8 mouse cellular contexts compared by ENCODE assay signal in the genomic region with DNA sequence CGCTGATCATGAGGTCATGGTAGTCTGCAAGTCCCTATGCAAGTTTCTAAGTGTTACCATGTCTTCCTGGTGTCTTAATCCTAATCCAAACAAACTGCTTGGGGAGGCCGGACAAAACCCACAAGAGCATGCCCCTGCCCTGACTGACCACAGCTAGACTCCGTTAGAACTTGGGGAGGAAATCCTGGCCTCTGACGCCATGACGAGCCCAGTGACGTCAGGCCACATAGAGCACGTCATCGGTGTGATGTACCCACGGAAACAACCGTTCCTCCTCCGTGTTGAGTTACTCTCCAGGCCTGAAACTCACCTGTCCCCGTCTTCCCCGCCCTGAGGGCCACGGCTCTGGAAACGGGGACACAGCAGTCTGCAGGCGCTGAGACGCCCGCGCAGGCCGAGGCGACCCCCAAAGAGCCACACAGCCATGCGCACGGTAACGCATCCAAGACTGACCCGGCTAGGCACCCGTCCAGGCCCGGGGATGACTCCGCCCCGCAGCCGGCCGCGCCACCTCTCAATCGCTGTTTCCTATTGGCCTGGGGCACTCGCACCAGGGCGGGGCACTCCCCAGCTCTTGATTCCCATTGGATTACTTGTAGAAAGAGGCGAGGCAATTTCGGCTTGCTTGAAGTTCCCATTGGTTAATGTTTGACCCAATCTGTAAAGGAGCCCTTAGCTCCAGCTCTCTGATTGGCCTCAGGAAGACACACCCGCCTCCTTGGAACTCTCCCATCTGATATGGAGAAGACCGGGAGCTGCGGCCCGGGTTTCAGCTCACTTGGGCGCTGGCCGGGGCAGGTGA. TPM values are rescaled to one million over a fixed set of nuclear protein-coding genes. Genes with fewer than 3 reads are reported as not detected.
DNase-seq lines count a peak whose midpoint lies in the region; ATAC-seq and TF ChIP-seq lines count a peak whose summit lies in the region.

TSS of gene Mmab (minus strand) at position 495 of the 802 bp plus-strand sequence.
TSS of gene Mvk (plus strand) at position 704 of the 802 bp plus-strand sequence.

- H3K9me3 ChIP-seq in hindbrain, embryonic 13.5 days: no peaks in the 10 kb centered on the region

- no peak for TF ChIP-seq CTCF in Patski (IDR thresholded peaks at IDR 0.05)

- peak within 1 kb of the TSS; percentile 79 for H3K4me3 ChIP-seq in hindbrain, embryonic 13.5 days

- peaks cover 25% of the 10 kb centered on the region for H3K36me3 ChIP-seq in hindbrain, embryonic 13.5 days

- H3K9ac ChIP-seq in hindbrain, embryonic 13.5 days: peak within 1 kb of the TSS; percentile 82

- peak; percentile 98 for DNase-seq in Patski (ENCODE audit: low read depth, low spot score)
- DNase-seq in cerebellum, postnatal 14 days: peak; percentile 99
- peak; percentile 99 for DNase-seq in frontal cortex, postnatal 14 days (ENCODE audit: low spot score in 2 of 2)
- peak; percentile 95 to 99 for DNase-seq in layer of hippocampus, postnatal 25 days (ENCODE audit: extremely low spot score in 1 of 2, low spot score in 1 of 2)
- peak; percentile 99 for DNase-seq in lung, postnatal 25 days (ENCODE audit: low spot score)
- peak; percentile 99 for DNase-seq in retina, embryonic 14.5 days (ENCODE audit: low spot score)
- peak; percentile 97 for DNase-seq in thymus, postnatal 4 days

- peak within 1 kb of the TSS; percentile 85 for H3K4me2 ChIP-seq in hindbrain, embryonic 13.5 days

- WGBS in hindbrain, embryonic 13.5 days: 3% methylated on average over 43 of the region's 43 CpGs

- H3K27ac ChIP-seq in hindbrain, embryonic 13.5 days: peak within 1 kb of the TSS; percentile 87

- ATAC-seq in Patski: peak; percentile 98
- ATAC-seq in hindbrain, embryonic 13.5 days (ENCODE audit: low FRiP score): peak; percentile 98

- POLR2A ChIA-PET in Patski (lab: Charles Lee): interaction anchor here (0.9 to 1.2 kb wide), 2 partner anchors 10 to 12 kb away, joined by 3 read pairs; no protein-coding TSS in a partner anchor

- peaks cover 10% of the 10 kb centered on the region for H3K4me1 ChIP-seq in hindbrain, embryonic 13.5 days (replicated peaks)

- CTCF ChIA-PET in Patski (lab: Charles Lee): interaction anchor here (0.9 to 3.5 kb wide), 4 partner anchors 17 to 30 kb away, joined by 3 to 19 read pairs (median 3); no protein-coding TSS in a partner anchor

- in situ Hi-C loops in Patski (cut with MboI; ENCODE audit: low pct_unique_long_range_greater_than_20kb): no loop called here

- H3K27me3 ChIP-seq in Patski: no peaks in the 10 kb centered on the region
- H3K27me3 ChIP-seq in hindbrain, embryonic 13.5 days: no peaks in the 10 kb centered on the region

RNA-seq across cellular contexts. Expression of gene Mmab, which starts in this region (rescaled TPM):
- polyA plus RNA-seq in Patski (2021): 37.0 TPM
- 23.6 and 25.7 TPM in 2 replicates for polyA plus RNA-seq in hindbrain, embryonic 13.5 days (2015; fragmentation: Nextera tagmentation; extraction: Ambion mirVana)
- total RNA-seq in layer of hippocampus, postnatal 25 days (2021): 10 to 100 TPM; 17.3 to 19.9 TPM

RNA-seq across cellular contexts. Expression of gene Mvk, which starts in this region (rescaled TPM):
- 28.4 TPM for polyA plus RNA-seq in Patski (2021)
- polyA plus RNA-seq in hindbrain, embryonic 13.5 days (2015; fragmentation: Nextera tagmentation; extraction: Ambion mirVana): 50.0 and 54.0 TPM in 2 replicates
- 10 to 100 TPM; 33.6 to 36.7 TPM for total RNA-seq in layer of hippocampus, postnatal 25 days (2021)

Comparison
In these comparisons a context has a peak if more than half of its experiments do, and no peak if none do; other contexts are left out.
1. Peak in every context shown above with its lines: DNase-seq, ATAC-seq, H3K4me3 ChIP-seq and H3K27ac ChIP-seq.